Mouse (Mus musculus): ENCODE results near the gene Syt15.

Syt15 gene

GRCm38 (mm10) chr14:34219295-34219694, at the start of gene Syt15:
TSS of gene Syt15 (plus strand) at chr14:34219595.
- no peak for DNase-seq (ENCODE audit: low read depth, low spot score)

- no peak for DNase-seq (ENCODE audit: low read depth, low spot score)
These were observed 48.3 kb upstream of the Syt15 start for GRCm38 (mm10) chr14:34171107-34171506.

GRCm38 (mm10) chr14:34179351-34179750, 40.0 kb upstream of the Syt15 start:
- no peak for DNase-seq (ENCODE audit: low read depth, low spot score)

- DNase-seq (ENCODE audit: low read depth, low spot score), result no peak
These were observed 36.3 kb upstream of the Syt15 start for GRCm38 (mm10) chr14:34183101-34183500.

- DNase-seq (ENCODE audit: low read depth, low spot score), result peak; percentile 79
These were observed 30.8 kb upstream of the Syt15 start for GRCm38 (mm10) chr14:34188629-34189028.

GRCm38 (mm10) chr14:34190361-34190760, 29.0 kb upstream of the Syt15 start:
- peak; percentile 4 for DNase-seq (ENCODE audit: low read depth, low spot score)

- peak; percentile 74 for DNase-seq (ENCODE audit: low read depth, low spot score)
These were observed 25.5 kb upstream of the Syt15 start for GRCm38 (mm10) chr14:34193879-34194278.

- no peak for DNase-seq (ENCODE audit: low read depth, low spot score)
These were observed 23.9 kb upstream of the Syt15 start for GRCm38 (mm10) chr14:34195466-34195865.

GRCm38 (mm10) chr14:34196706-34197105, 22.7 kb upstream of the Syt15 start:
- DNase-seq (ENCODE audit: low read depth, low spot score), result no peak

GRCm38 (mm10) chr14:34200738-34201230, 18.6 kb upstream of the Syt15 start:
- DNase-seq (ENCODE audit: low read depth, low spot score), result no peak

GRCm38 (mm10) chr14:34201231-34202035, 18.0 kb upstream of the Syt15 start, which contains the start of gene Gprin2:
TSS of gene Gprin2 (minus strand) at chr14:34201653.
- DNase-seq (ENCODE audit: low read depth, low spot score), result no peak

GRCm38 (mm10) chr14:34207996-34208395, 11.4 kb upstream of the Syt15 start:
- DNase-seq (ENCODE audit: low read depth, low spot score), result no peak

- DNase-seq (ENCODE audit: low read depth, low spot score), result peak; percentile 47
These were observed 10.7 kb upstream of the Syt15 start for GRCm38 (mm10) chr14:34208651-34209050.

GRCm38 (mm10) chr14:34209080-34209479, 10.3 kb upstream of the Syt15 start:
- DNase-seq (ENCODE audit: low read depth, low spot score), result no peak

- no peak for DNase-seq (ENCODE audit: low read depth, low spot score)
These were observed 9.5 kb upstream of the Syt15 start for GRCm38 (mm10) chr14:34209942-34210341.

GRCm38 (mm10) chr14:34215451-34216127, 3.8 kb upstream of the Syt15 start:
- no peak for DNase-seq (ENCODE audit: low read depth, low spot score)

- DNase-seq (ENCODE audit: low read depth, low spot score), result no peak
These were observed 397 bp downstream of the Syt15 start for GRCm38 (mm10) chr14:34219786-34220198.

- DNase-seq (ENCODE audit: low read depth, low spot score), result no peak
These were observed 1.0 kb downstream of the Syt15 start for GRCm38 (mm10) chr14:34220426-34220825.

- no peak for DNase-seq (ENCODE audit: low read depth, low spot score)
These were observed 2.2 kb downstream of the Syt15 start for GRCm38 (mm10) chr14:34221416-34222077.

- DNase-seq (ENCODE audit: low read depth, low spot score), result no peak
These were observed 4.0 kb downstream of the Syt15 start for GRCm38 (mm10) chr14:34223362-34223898.

GRCm38 (mm10) chr14:34225986-34226385, 6.6 kb downstream of the Syt15 start:
- DNase-seq (ENCODE audit: low read depth, low spot score), result no peak

- no peak for DNase-seq (ENCODE audit: low read depth, low spot score)
These were observed 7.2 kb downstream of the Syt15 start for GRCm38 (mm10) chr14:34226566-34226965.
